20 mouse cellular contexts compared by ENCODE assay signal in genomic region chr6:52222729-52223128, GRCm38 (mm10). TPM values are rescaled to one million over a fixed set of nuclear protein-coding genes. Genes with fewer than 3 reads are reported as not detected.
A peak's percentile ranks its signal among the peaks of the same experiment; 100 is the strongest.
DNase-seq lines count a peak whose midpoint lies in the region; ATAC-seq lines count a peak whose summit lies in the region.
"Had no signal": no experiment of that assay in that cellular context is flagged by ENCODE, and none has a peak within 500 bp of the region (broad histone marks: within the 10 kb centered on the region; RNA-seq: fewer than 3 reads in every experiment).

No protein-coding gene starts in this region.

- H3K9me3 ChIP-seq in neural tube, embryonic 11.5 days (ENCODE audit: control insufficient read depth, low read length) = no peaks in the 10 kb centered on the region
- no peaks in the 10 kb centered on the region for H3K9me3 ChIP-seq in kidney, embryonic 15.5 days (replicated peaks)
- no peaks in the 10 kb centered on the region for H3K9me3 ChIP-seq in limb, embryonic 13.5 days
- H3K9me3 ChIP-seq: embryonic facial prominence, embryonic 12.5 days; hindbrain, embryonic 13.5 days had no signal

- DNase-seq in neural tube, embryonic 11.5 days (ENCODE audit: low spot score) = no peak
- DNase-seq in neural tube, embryonic 10.5 days (ENCODE audit: extremely low spot score, low spot score) = no peak
- no peak for DNase-seq in natural killer cell, adult 2 months (ENCODE audit: low spot score in 2 of 2)
- DNase-seq in adrenal gland, postnatal 10 days = no peak
- DNase-seq in spleen, postnatal 14 days (ENCODE audit: low spot score in 2 of 2) = no peak
- DNase-seq: adrenal gland, postnatal 25 days; lung, embryonic 14.5 days; right cerebral cortex, postnatal 25 days; thymus, postnatal 25 days had no signal

- H3K36me3 ChIP-seq in neural tube, embryonic 11.5 days (ENCODE audit: control insufficient read depth, insufficient read depth, low read length) = no peaks in the 10 kb centered on the region
- peaks cover 4% of the 10 kb centered on the region; the same call in 1 of the 2 replicates for H3K36me3 ChIP-seq in kidney, embryonic 15.5 days
- H3K36me3 ChIP-seq in limb, embryonic 13.5 days = peaks cover 18% of the 10 kb centered on the region
- H3K36me3 ChIP-seq: embryonic facial prominence, embryonic 12.5 days; hindbrain, embryonic 13.5 days had no signal

- no peak for ATAC-seq in neural tube, embryonic 11.5 days (ENCODE audit: insufficient read depth, low FRiP score, low TSS enrichment)
- ATAC-seq in kidney, embryonic 15.5 days (replicated peaks; ENCODE audit: low FRiP score) = no peak
- ATAC-seq in limb, embryonic 13.5 days (ENCODE audit: low FRiP score, low read depth) = no peak

- peak overlapping the region; percentile 99 for H3K4me2 ChIP-seq in neural tube, embryonic 11.5 days (ENCODE audit: low read depth)
- H3K4me2 ChIP-seq in kidney, embryonic 15.5 days = peak overlapping the region; percentile 92
- H3K4me2 ChIP-seq in limb, embryonic 13.5 days (replicated peaks) = peak overlapping the region; percentile 93
- H3K4me2 ChIP-seq: embryonic facial prominence, embryonic 12.5 days had no signal

- 2% methylated on average over 13 of the region's 13 CpGs for WGBS in neural tube, embryonic 11.5 days
- WGBS in kidney, embryonic 15.5 days = 5% methylated on average over 13 of the region's 13 CpGs
- 6% methylated on average over 13 of the region's 13 CpGs for WGBS in limb, embryonic 13.5 days

- peak overlapping the region; percentile 100 for H3K27ac ChIP-seq in neural tube, embryonic 11.5 days (ENCODE audit: low read depth, low read length)
- H3K27ac ChIP-seq in kidney, embryonic 15.5 days = peak overlapping the region; percentile 99
- H3K27ac ChIP-seq in limb, embryonic 13.5 days = peak overlapping the region; percentile 99
- H3K27ac ChIP-seq: embryonic facial prominence, embryonic 12.5 days; hindbrain, embryonic 13.5 days had no signal

- H3K27me3 ChIP-seq in neural tube, embryonic 11.5 days (ENCODE audit: control insufficient read depth, insufficient read depth, low read length) = peaks cover 16% of the 10 kb centered on the region; the same call in 1 of the 2 replicates
- 0 out of 2 replicates have a peak, but pooled peaks cover 6% of the 10 kb centered on the region for H3K27me3 ChIP-seq in kidney, embryonic 15.5 days
- H3K27me3 ChIP-seq in limb, embryonic 13.5 days = 0 out of 2 replicates have a peak, but pooled peaks cover 2% of the 10 kb centered on the region
- H3K27me3 ChIP-seq: CH12.LX, Patski had no signal

- H3K4me3 ChIP-seq in neural tube, embryonic 11.5 days (ENCODE audit: low read depth, low read length) = peak overlapping the region; percentile 87
- peak overlapping the region; percentile 77 for H3K4me3 ChIP-seq in kidney, embryonic 15.5 days (replicated peaks)
- H3K4me3 ChIP-seq in limb, embryonic 13.5 days = peak overlapping the region; percentile 86

- peak overlapping the region; percentile 99 for H3K9ac ChIP-seq in neural tube, embryonic 11.5 days (ENCODE audit: low read length)
- peak overlapping the region; percentile 94 for H3K9ac ChIP-seq in kidney, embryonic 15.5 days
- peak overlapping the region; percentile 99 for H3K9ac ChIP-seq in limb, embryonic 13.5 days
- H3K9ac ChIP-seq: embryonic facial prominence, embryonic 12.5 days; hindbrain, embryonic 13.5 days; lung, embryonic 14.5 days had no signal

- H3K4me1 ChIP-seq in neural tube, embryonic 11.5 days (ENCODE audit: control insufficient read depth, insufficient read depth, low read length) = peaks cover 14% of the 10 kb centered on the region
- H3K4me1 ChIP-seq in kidney, embryonic 15.5 days = peaks cover 43% of the 10 kb centered on the region
- H3K4me1 ChIP-seq in limb, embryonic 13.5 days = peaks cover 55% of the 10 kb centered on the region
- H3K4me1 ChIP-seq: embryonic facial prominence, embryonic 12.5 days had no signal

RNA-seq across cellular contexts. Expression of gene Hoxa7, which starts 1.1 kb away (rescaled TPM):
- polyA plus RNA-seq in neural tube, embryonic 11.5 days (2014; fragmentation: Nextera tagmentation; extraction: Ambion mirVana) = 61.2 and 71.3 TPM in 2 replicates
- polyA plus RNA-seq in kidney, embryonic 15.5 days (2015; fragmentation: Nextera tagmentation; extraction: Ambion mirVana) = 26.7 and 27.2 TPM in 2 replicates
- 11.8 and 13.1 TPM in 2 replicates for polyA plus RNA-seq in limb, embryonic 13.5 days (2015; fragmentation: Nextera tagmentation; extraction: Ambion mirVana)
- total RNA-seq in adrenal gland, postnatal 10 days (2021) = 10 to 100 TPM; 21.5 to 26.6 TPM
- total RNA-seq: layer of hippocampus, adult 8-10 months; left cerebral cortex, postnatal 36 days; neutrophil, adult 5-6 weeks had no signal
- polyA plus RNA-seq: forebrain, embryonic 11.5 days had no signal

RNA-seq across cellular contexts. Expression of gene Hoxa9, which starts 8.2 kb away (rescaled TPM):
- polyA plus RNA-seq in neural tube, embryonic 11.5 days (2014; fragmentation: Nextera tagmentation; extraction: Ambion mirVana) = 98.8 and 105 TPM in 2 replicates
- 53.4 and 65.1 TPM in 2 replicates for polyA plus RNA-seq in kidney, embryonic 15.5 days (2015; fragmentation: Nextera tagmentation; extraction: Ambion mirVana)
- polyA plus RNA-seq in limb, embryonic 13.5 days (2015; fragmentation: Nextera tagmentation; extraction: Ambion mirVana) = 58.3 and 63.5 TPM in 2 replicates
- total RNA-seq in adrenal gland, postnatal 10 days (2021) = 1 to 10 TPM; 3.0 to 4.4 TPM
- total RNA-seq: layer of hippocampus, adult 8-10 months; left cerebral cortex, postnatal 36 days; neutrophil, adult 5-6 weeks had no signal
- polyA plus RNA-seq: embryonic facial prominence, embryonic 12.5 days; forebrain, embryonic 11.5 days; lung, embryonic 14.5 days had no signal

RNA-seq across cellular contexts. Expression of gene Gm28308, which starts 9.6 kb away (rescaled TPM):
- not detected in 2 replicates for polyA plus RNA-seq in neural tube, embryonic 11.5 days (2014; fragmentation: Nextera tagmentation; extraction: Ambion mirVana)
- polyA plus RNA-seq in kidney, embryonic 15.5 days (2015; fragmentation: Nextera tagmentation; extraction: Ambion mirVana) = 0.92 TPM in 1 of 2 replicates, not detected in the other
- 0.29 TPM in 1 of 2 replicates, not detected in the other for polyA plus RNA-seq in limb, embryonic 13.5 days (2015; fragmentation: Nextera tagmentation; extraction: Ambion mirVana)
- total RNA-seq in adrenal gland, postnatal 10 days (2021) = 1 to 10 TPM in 1 of 2 experiments, under 1 TPM in 1; 0.91 to 1.5 TPM
- total RNA-seq: CH12.LX; layer of hippocampus, adult 8-10 months; left cerebral cortex, postnatal 36 days; neutrophil, adult 5-6 weeks had no signal
- polyA plus RNA-seq: embryonic facial prominence, embryonic 12.5 days; forebrain, embryonic 11.5 days; heart, embryonic 14.5 days; hindbrain, embryonic 13.5 days; lung, embryonic 14.5 days had no signal

RNA-seq across cellular contexts. Expression of gene Hoxa3, which starts 9.6 kb away (rescaled TPM):
- polyA plus RNA-seq in neural tube, embryonic 11.5 days (2014; fragmentation: Nextera tagmentation; extraction: Ambion mirVana) = 20.2 TPM in 2 replicates
- polyA plus RNA-seq in kidney, embryonic 15.5 days (2015; fragmentation: Nextera tagmentation; extraction: Ambion mirVana) = 9.5 and 11.8 TPM in 2 replicates
- polyA plus RNA-seq in limb, embryonic 13.5 days (2015; fragmentation: Nextera tagmentation; extraction: Ambion mirVana) = 5.9 and 6.3 TPM in 2 replicates
- 10 to 100 TPM in 1 of 2 experiments, 1 to 10 TPM in 1; 5.9 to 13.5 TPM for total RNA-seq in adrenal gland, postnatal 10 days (2021)
- total RNA-seq: layer of hippocampus, adult 8-10 months; left cerebral cortex, postnatal 36 days; neutrophil, adult 5-6 weeks had no signal
- polyA plus RNA-seq: forebrain, embryonic 11.5 days had no signal

RNA-seq across cellular contexts. Expression of gene Hoxa6, which starts 14.2 kb away (rescaled TPM):
- 16.0 and 18.8 TPM in 2 replicates for polyA plus RNA-seq in neural tube, embryonic 11.5 days (2014; fragmentation: Nextera tagmentation; extraction: Ambion mirVana)
- 4.2 and 4.3 TPM in 2 replicates for polyA plus RNA-seq in kidney, embryonic 15.5 days (2015; fragmentation: Nextera tagmentation; extraction: Ambion mirVana)
- 0.97 and 1.2 TPM in 2 replicates for polyA plus RNA-seq in limb, embryonic 13.5 days (2015; fragmentation: Nextera tagmentation; extraction: Ambion mirVana)
- 1 to 10 TPM; 4.8 to 8.6 TPM for total RNA-seq in adrenal gland, postnatal 10 days (2021)
- total RNA-seq: layer of hippocampus, adult 8-10 months; left cerebral cortex, postnatal 36 days; neutrophil, adult 5-6 weeks had no signal
- polyA plus RNA-seq: embryonic facial prominence, embryonic 12.5 days; forebrain, embryonic 11.5 days; heart, embryonic 14.5 days had no signal
